Mouse (Mus musculus) testis, adult 2 months (tissue): ENCODE data around the gene Olfr782. TPM values are rescaled to one million over a fixed set of nuclear protein-coding genes. Genes with fewer than 3 reads are reported as not detected.
"Not testable (repeated sequence)": the region's sequence is repeated elsewhere in the genome, so short reads cannot be mapped to it uniquely, and the experiment has no call there.

Experiments
- H3K27ac ChIP-seq: fragments of 200-500 bp; 2 replicates; pipeline ENCODE4 v1.5.1; 2012; ENCODE audit warnings: low read depth, low read length; ENCODE audit not compliant: control insufficient read depth, insufficient read depth
- H3K27me3 ChIP-seq: fragments of 200-500 bp; 2 replicates; pipeline ENCODE4 v1.6.1; 2012; ENCODE audit warnings: mild to moderate bottlenecking, low read length, moderate library complexity; ENCODE audit not compliant: control insufficient read depth, insufficient read depth
- H3K36me3 ChIP-seq: fragments of 200-500 bp; 2 replicates; pipeline ENCODE4 v1.6.1; 2012; ENCODE audit warnings: mild to moderate bottlenecking, low read length; ENCODE audit not compliant: control insufficient read depth, insufficient read depth
- H3K4me1 ChIP-seq: fragments of 200-500 bp; 2 replicates; pipeline ENCODE4 v1.6.1; 2012; ENCODE audit warnings: low read length; ENCODE audit not compliant: control insufficient read depth, insufficient read depth
- H3K4me3 ChIP-seq: fragments of 200-500 bp; 2 replicates; pipeline ENCODE4 v1.5.1; 2012; ENCODE audit warnings: low read depth, mild to moderate bottlenecking, low read length, moderate library complexity, mixed read lengths; ENCODE audit not compliant: control insufficient read depth
- CTCF ChIP-seq: fragments of 200-500 bp; IDR thresholded peaks from 2 replicates; pipeline ENCODE4 v1.5.1; 2012; ENCODE audit warnings: low read depth, mild to moderate bottlenecking, inconsistent platforms, low read length, moderate library complexity; ENCODE audit not compliant: control insufficient read depth, insufficient read depth, insufficient replicate concordance
- POLR2A ChIP-seq: fragments of 200-500 bp; IDR thresholded peaks from 2 replicates; pipeline ENCODE4 v1.6.1; 2012; ENCODE audit warnings: low read depth, mild to moderate bottlenecking, inconsistent platforms, low read length, moderate library complexity; ENCODE audit not compliant: control insufficient read depth
- polyA plus RNA-seq: library from polyadenylated mRNA; depleted of rRNA; stranded (reverse); fragments of >200 nt; gene quantifications from 2 replicates; pipeline ENCODE4 v1.2.3, GENCODE M21; 2012; rRNA removed

Olfr782 gene
- not detected in 2 replicates for polyA plus RNA-seq

- Histone ChIP-seq H3K4me3 (no peak within 1 kb of the TSS), H3K4me1 (no peaks in the 10 kb centered on the region), H3K36me3 (no peaks in the 10 kb centered on the region), H3K27me3 (no peaks in the 10 kb centered on the region), H3K27ac (no peak within 1 kb of the TSS)
- no peak for TF ChIP-seq CTCF
- no peak for TF ChIP-seq POLR2A
Measured at GRCm38 (mm10) chr10:129348550-129348949, at the start of gene Olfr782. Gene Olfr782 (plus strand): TSS chr10:129348850.

- H3K27me3 ChIP-seq, H3K4me3 ChIP-seq, H3K27ac ChIP-seq, H3K4me1 ChIP-seq, H3K36me3 ChIP-seq: not testable (repeated sequence)
Measured at GRCm38 (mm10) chr10:129312973-129313372, 35.7 kb upstream of the Olfr782 start.

DNA sequence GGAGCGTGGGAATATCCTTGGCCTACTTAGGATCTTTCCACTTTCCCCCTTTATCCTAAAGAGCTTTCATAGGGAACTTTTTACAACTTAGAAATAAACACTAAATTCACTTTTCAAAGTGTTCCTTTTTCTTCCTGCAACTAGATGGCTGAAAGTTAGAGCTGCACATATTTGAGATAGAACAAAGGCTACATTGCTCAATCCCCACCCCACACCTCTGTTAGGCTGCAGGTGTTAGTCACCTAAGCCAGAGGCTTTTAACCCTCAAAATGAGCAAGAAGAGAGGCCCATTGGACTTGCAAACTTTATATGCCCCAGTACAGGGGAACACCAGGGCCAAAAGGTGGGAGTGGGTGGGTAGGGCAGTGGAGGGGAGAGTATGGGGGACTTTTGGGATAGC is 35.1 kb upstream of the Olfr782 start:
- not testable (repeated sequence) for H3K27me3 ChIP-seq, H3K4me1 ChIP-seq, H3K4me3 ChIP-seq, H3K36me3 ChIP-seq, H3K27ac ChIP-seq

GRCm38 (mm10) chr10:129317817-129318216 is 30.8 kb upstream of the Olfr782 start, which contains the start of gene Olfr780:
Gene Olfr780 (plus strand): TSS chr10:129318117.
- Histone ChIP-seq H3K27ac (no peak within 1 kb of the TSS), H3K4me3 (no peak within 1 kb of the TSS), H3K27me3 (no peaks in the 10 kb centered on the region), H3K4me1 (no peaks in the 10 kb centered on the region), H3K36me3 (no peaks in the 10 kb centered on the region)
- no peak for TF ChIP-seq CTCF
- no peak for TF ChIP-seq POLR2A

DNA sequence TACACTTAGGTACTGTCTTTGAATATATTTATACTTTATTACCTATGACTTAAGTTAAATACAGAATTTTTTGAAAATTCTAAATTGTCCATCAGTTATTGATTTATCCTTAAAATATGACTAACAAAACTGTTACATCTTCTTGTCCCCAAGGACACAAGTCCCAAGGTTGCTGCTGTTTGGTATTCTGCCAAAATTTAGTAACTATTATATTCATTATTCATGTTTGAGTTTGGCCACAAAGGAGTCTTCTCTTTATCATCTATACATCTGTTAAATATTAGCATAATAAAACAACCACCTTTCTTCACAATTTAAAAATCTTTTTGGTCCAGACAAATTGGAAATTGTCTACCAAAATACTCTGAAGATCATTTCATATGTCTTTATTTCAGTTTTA is 20.1 kb upstream of the Olfr782 start, which contains the start of gene Olfr781:
Gene Olfr781 (plus strand): TSS at position 301 of the 400 bp plus-strand sequence.
- Histone ChIP-seq H3K4me1 (no peaks in the 10 kb centered on the region), H3K4me3 (no peak within 1 kb of the TSS), H3K36me3 (no peaks in the 10 kb centered on the region), H3K27ac (no peak within 1 kb of the TSS), H3K27me3 (no peaks in the 10 kb centered on the region)
- TF ChIP-seq CTCF (no peak), POLR2A (no peak)

DNA sequence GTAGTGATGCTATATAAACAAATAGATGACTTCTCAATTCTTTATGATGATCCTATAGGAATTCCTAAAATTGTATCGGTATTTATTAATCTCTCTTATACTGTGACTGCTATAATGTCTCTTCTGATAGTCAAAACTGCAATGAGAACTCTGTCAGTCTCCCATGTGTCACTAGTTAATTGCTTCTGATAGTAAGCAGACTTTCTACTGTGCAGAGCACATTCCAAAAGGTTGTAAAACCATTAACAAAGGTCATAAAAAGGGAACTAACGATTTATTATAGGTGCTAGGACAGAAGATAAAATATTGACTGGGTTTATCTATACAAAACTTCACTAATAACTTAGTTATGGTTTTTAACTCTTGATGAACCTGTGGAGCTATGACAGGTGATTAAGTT is 3.8 kb downstream of the Olfr782 start:
- not testable (repeated sequence) for H3K4me1 ChIP-seq, H3K36me3 ChIP-seq, H3K4me3 ChIP-seq, H3K27ac ChIP-seq, H3K27me3 ChIP-seq

DNA sequence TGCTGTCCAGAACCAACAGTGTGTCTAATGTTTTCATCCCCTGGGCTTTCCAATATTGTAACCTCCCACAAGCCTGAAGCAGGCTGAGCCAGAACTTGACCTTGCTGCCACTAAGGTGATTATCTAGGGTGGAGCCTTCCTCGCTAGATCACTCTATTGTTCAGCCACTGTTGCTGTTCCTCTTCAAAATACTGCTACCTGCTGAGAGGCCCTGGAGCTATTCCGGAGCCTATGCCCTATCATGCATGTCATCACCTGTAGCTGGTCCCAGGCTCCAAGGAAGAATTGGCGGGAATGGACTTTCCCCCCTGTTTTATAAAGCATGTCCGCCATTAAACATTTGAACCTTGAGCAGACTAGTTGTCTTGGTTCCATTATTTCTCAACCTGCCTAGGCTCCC is 7.8 kb downstream of the Olfr782 start:
- not testable (repeated sequence) for H3K4me1 ChIP-seq, H3K36me3 ChIP-seq, H3K27ac ChIP-seq, H3K27me3 ChIP-seq, H3K4me3 ChIP-seq

DNA sequence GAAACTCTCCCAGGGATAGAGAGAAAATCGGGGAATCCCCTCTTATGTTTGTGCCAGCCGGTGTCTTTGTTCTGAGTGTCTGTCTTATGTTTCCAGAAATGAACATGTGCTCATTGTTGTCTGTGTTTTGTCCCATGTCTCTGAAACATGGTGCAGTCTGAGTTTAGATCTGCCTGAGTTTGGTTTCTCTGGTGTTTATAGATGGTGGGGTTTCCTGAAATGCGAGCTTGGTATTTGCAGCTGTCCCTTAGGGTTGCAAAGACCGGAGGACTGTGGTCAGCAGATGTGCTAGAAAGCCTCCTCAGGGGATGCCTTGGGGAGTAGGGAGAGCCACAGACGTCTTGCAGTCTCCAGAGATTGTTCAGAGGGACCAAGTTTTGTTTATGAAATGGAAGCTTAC is 8.7 kb downstream of the Olfr782 start:
- no peaks in the 10 kb centered on the region for H3K4me1 ChIP-seq
- no peak overlapping the region for H3K4me3 ChIP-seq
- no peaks in the 10 kb centered on the region for H3K27me3 ChIP-seq
- TF ChIP-seq POLR2A (no peak), CTCF (no peak)
- H3K36me3 ChIP-seq: no peaks in the 10 kb centered on the region
- no peak overlapping the region for H3K27ac ChIP-seq

GRCm38 (mm10) chr10:129374051-129374450 is 25.4 kb downstream of the Olfr782 start:
- H3K4me3 ChIP-seq, H3K36me3 ChIP-seq, H3K27me3 ChIP-seq, H3K27ac ChIP-seq, H3K4me1 ChIP-seq: not testable (repeated sequence)
